Mouse (Mus musculus) limb, embryonic 15.5 days (tissue): Measurements from ENCODE around the gene Lamtor3. TPM values are rescaled to one million over a fixed set of nuclear protein-coding genes. Genes with fewer than 3 reads are reported as not detected.
A peak's percentile ranks its signal among the peaks of the same experiment; 100 is the strongest.
"Not testable (repeated sequence)": the region's sequence is repeated elsewhere in the genome, so short reads cannot be mapped to it uniquely, and the experiment has no call there.

Source experiments
- ATAC-seq: fragments of 200-750 bp; cut with Nextera tagmentation; 2 replicates; pipeline ENCODE4 v1.8.0; 2017; ENCODE audit warnings: low read depth, moderate TSS enrichment; ENCODE audit not compliant: insufficient number of reproducible peaks, low FRiP score, low TSS enrichment
- H3K27ac ChIP-seq: fragments of 300-500 bp; sonication (generic); 2 replicates; pipeline ENCODE4 v1.5.1; 2015; ENCODE audit warnings: moderate library complexity, mild to moderate bottlenecking, inconsistent platforms
- H3K27me3 ChIP-seq: fragments of 300-500 bp; sonication (generic); 2 replicates; pipeline ENCODE4 v1.6.1; 2015; ENCODE audit warnings: inconsistent platforms
- H3K36me3 ChIP-seq: fragments of 300-500 bp; sonication (generic); 2 replicates; pipeline ENCODE4 v1.6.1; 2015; ENCODE audit warnings: inconsistent platforms
- H3K4me1 ChIP-seq: fragments of 300-500 bp; sonication (generic); 2 replicates; pipeline ENCODE4 v1.6.1; 2015; ENCODE audit warnings: inconsistent platforms
- H3K4me2 ChIP-seq: fragments of 300-500 bp; sonication (generic); 2 replicates; pipeline ENCODE4 v1.6.1; 2015; ENCODE audit warnings: mild to moderate bottlenecking, inconsistent platforms
- H3K4me3 ChIP-seq: fragments of 300-500 bp; sonication (generic); 2 replicates; pipeline ENCODE4 v1.5.1; 2015; ENCODE audit warnings: mild to moderate bottlenecking, inconsistent platforms
- H3K9ac ChIP-seq: fragments of 300-500 bp; sonication (generic); 2 replicates; pipeline ENCODE4 v1.6.1; 2015; ENCODE audit warnings: inconsistent platforms
- H3K9me3 ChIP-seq: fragments of 300-500 bp; sonication (generic); 2 replicates; pipeline ENCODE4 v1.6.1; 2016; ENCODE audit warnings: inconsistent platforms
- WGBS: fragments of 180-500 bp; shearing (Covaris S2); methylation state at CpG from one replicate; pipeline ENCODE4 v1.1.7; 2015; 5-methylcytosine and 5-hydroxymethylcytosine counted together
- polyA plus RNA-seq: library from polyadenylated mRNA; unstranded; fragments of >200 nt; fragmentation: Nextera tagmentation; extraction: Ambion mirVana; gene quantifications from 2 replicates; pipeline ENCODE4 v1.2.1, GENCODE M21; 2015

Gene Lamtor3
- polyA plus RNA-seq, 1 experiment from 2014 or later: 116 TPM

GRCm38 (mm10) chr3:137952225-137952913, 34.1 kb downstream of the Lamtor3 start:
- Histone ChIP-seq H3K36me3 (no peaks in the 10 kb centered on the region), H3K27me3 (no peaks in the 10 kb centered on the region), H3K27ac (peak overlapping the region; percentile 43), H3K4me1 (peaks cover 15% of the 10 kb centered on the region), H3K4me2 (no peak overlapping the region), H3K4me3 (no peak overlapping the region), H3K9ac (no peak overlapping the region), H3K9me3 (no peaks in the 10 kb centered on the region)
- ATAC-seq: 0 out of 2 replicates have a peak, but pooled peaks have one; percentile 64
- 42% methylated on average over 4 of the region's 4 CpGs for WGBS

- Histone ChIP-seq H3K36me3 (no peaks in the 10 kb centered on the region), H3K27me3 (no peaks in the 10 kb centered on the region), H3K9ac (no peak overlapping the region), H3K4me2 (no peak overlapping the region), H3K4me3 (no peak overlapping the region), H3K9me3 (no peaks in the 10 kb centered on the region), H3K4me1 (peaks cover 15% of the 10 kb centered on the region), H3K27ac (0 out of 2 replicates have a peak overlapping the region, but pooled peaks have one; percentile 2)
- no peak for ATAC-seq
- 59% methylated on average over 14 of the region's 14 CpGs for WGBS
Observed at GRCm38 (mm10) chr3:137952914-137953880, 34.9 kb downstream of the Lamtor3 start.

- Histone ChIP-seq H3K27ac (0 out of 2 replicates have a peak overlapping the region, but pooled peaks have one; percentile 14), H3K4me2 (0 out of 2 replicates have a peak overlapping the region, but pooled peaks have one; percentile 39), H3K9ac (no peak overlapping the region), H3K27me3 (no peaks in the 10 kb centered on the region), H3K9me3 (no peaks in the 10 kb centered on the region), H3K36me3 (no peaks in the 10 kb centered on the region), H3K4me3 (no peak overlapping the region), H3K4me1 (peaks cover 15% of the 10 kb centered on the region)
- 53% methylated on average over 23 of the region's 23 CpGs for WGBS
- no peak for ATAC-seq
Observed at GRCm38 (mm10) chr3:137954256-137954916, 36.1 kb downstream of the Lamtor3 start.

- 6% methylated on average over 16 of the region's 16 CpGs for WGBS
- ATAC-seq: no peak
Observed at GRCm38 (mm10) chr3:137955560-137956081, 37.3 kb downstream of the Lamtor3 start.

GRCm38 (mm10) chr3:137957864-137958263, 39.6 kb downstream of the Lamtor3 start:
- WGBS: 93% methylated on average over 9 of the region's 9 CpGs
- Histone ChIP-seq H3K36me3 (no peaks in the 10 kb centered on the region), H3K4me3 (no peak overlapping the region), H3K4me2 (no peak overlapping the region), H3K27me3 (no peaks in the 10 kb centered on the region), H3K4me1 (peaks cover 5% of the 10 kb centered on the region), H3K9me3 (no peaks in the 10 kb centered on the region), H3K9ac (no peak overlapping the region), H3K27ac (no peak overlapping the region)
- no peak for ATAC-seq

More at GRCm38 (mm10) chr3:137955560-137956081, 37.3 kb downstream of the Lamtor3 start:
- H3K27ac ChIP-seq: no peak overlapping the region
- H3K4me1 ChIP-seq: peaks cover 15% of the 10 kb centered on the region
- H3K36me3 ChIP-seq: no peaks in the 10 kb centered on the region
- H3K4me3 ChIP-seq: peak overlapping the region; percentile 18; the same call in 1 of the 2 replicates
- no peak overlapping the region for H3K9ac ChIP-seq
- H3K4me2 ChIP-seq: peak overlapping the region; percentile 39
- H3K27me3 ChIP-seq: no peaks in the 10 kb centered on the region
- no peaks in the 10 kb centered on the region for H3K9me3 ChIP-seq

GRCm38 (mm10) chr3:137958352-137958751, 40.0 kb downstream of the Lamtor3 start:
- WGBS: 93% methylated on average over 4 of the region's 4 CpGs

GRCm38 (mm10) chr3:137959456-137959855, 41.1 kb downstream of the Lamtor3 start:
- Histone ChIP-seq H3K9me3 (no peaks in the 10 kb centered on the region), H3K4me2 (no peak overlapping the region), H3K27me3 (no peaks in the 10 kb centered on the region), H3K36me3 (no peaks in the 10 kb centered on the region), H3K27ac (no peak overlapping the region), H3K4me3 (no peak overlapping the region), H3K9ac (no peak overlapping the region), H3K4me1 (peaks cover 5% of the 10 kb centered on the region)
- 78% methylated on average over 4 of the region's 4 CpGs for WGBS
- ATAC-seq: no peak

More at GRCm38 (mm10) chr3:137958352-137958751, 40.0 kb downstream of the Lamtor3 start:
- Histone ChIP-seq H3K4me3 (no peak overlapping the region), H3K27ac (no peak overlapping the region), H3K4me1 (peaks cover 5% of the 10 kb centered on the region), H3K9ac (no peak overlapping the region), H3K9me3 (no peaks in the 10 kb centered on the region), H3K36me3 (no peaks in the 10 kb centered on the region), H3K27me3 (no peaks in the 10 kb centered on the region), H3K4me2 (no peak overlapping the region)
- no peak for ATAC-seq

- Histone ChIP-seq H3K4me2 (no peak overlapping the region), H3K4me3 (no peak overlapping the region), H3K4me1 (no peaks in the 10 kb centered on the region), H3K27ac (no peak overlapping the region), H3K9me3 (no peaks in the 10 kb centered on the region), H3K9ac (no peak overlapping the region), H3K36me3 (no peaks in the 10 kb centered on the region), H3K27me3 (no peaks in the 10 kb centered on the region)
- WGBS: 60% methylated on average over 8 of the region's 8 CpGs
- no peak for ATAC-seq
Observed at GRCm38 (mm10) chr3:137961736-137962385, 43.6 kb downstream of the Lamtor3 start.

GRCm38 (mm10) chr3:137963508-137963907, 45.2 kb downstream of the Lamtor3 start:
- no peaks in the 10 kb centered on the region for H3K36me3 ChIP-seq
- no peak overlapping the region for H3K4me2 ChIP-seq
- no peak for ATAC-seq
- no peak overlapping the region for H3K27ac ChIP-seq
- H3K4me3 ChIP-seq: no peak overlapping the region
- no peaks in the 10 kb centered on the region for H3K4me1 ChIP-seq
- H3K9ac ChIP-seq: no peak overlapping the region
- no peaks in the 10 kb centered on the region for H3K27me3 ChIP-seq
- no peaks in the 10 kb centered on the region for H3K9me3 ChIP-seq
- WGBS: 71% methylated on average over 8 of the region's 8 CpGs

GRCm38 (mm10) chr3:137964014-137964413, 45.7 kb downstream of the Lamtor3 start:
- not testable (repeated sequence) for H3K4me3 ChIP-seq, ATAC-seq, H3K4me1 ChIP-seq, H3K27ac ChIP-seq, H3K9me3 ChIP-seq, H3K9ac ChIP-seq, H3K4me2 ChIP-seq, H3K27me3 ChIP-seq, H3K36me3 ChIP-seq
- WGBS: 75% methylated on average over 1 of the region's 1 CpGs
